Mouse (Mus musculus) splenic B cell, adult 2 months (primary cell): Measurements from ENCODE around the gene Ptprz1.

ENCODE experiments used
- DNase-seq: peaks from one replicate; pipeline ENCODE4 v3.0.0-alpha.2; 2011; ENCODE audit warnings: low read depth, low spot score
- H3K27me3 ChIP-seq: 2 replicates; pipeline ENCODE4 v1.6.1; 2012; ENCODE audit warnings: mild to moderate bottlenecking, low read length, moderate library complexity, mixed read lengths; ENCODE audit not compliant: control insufficient read depth, poor library complexity, insufficient read depth, severe bottlenecking
- H3K36me3 ChIP-seq: 2 replicates; pipeline ENCODE4 v1.6.1; 2012; ENCODE audit warnings: mild to moderate bottlenecking, low read length, moderate library complexity, mixed read lengths; ENCODE audit not compliant: control insufficient read depth, poor library complexity, insufficient read depth, severe bottlenecking

The Ptprz1 gene

DNA sequence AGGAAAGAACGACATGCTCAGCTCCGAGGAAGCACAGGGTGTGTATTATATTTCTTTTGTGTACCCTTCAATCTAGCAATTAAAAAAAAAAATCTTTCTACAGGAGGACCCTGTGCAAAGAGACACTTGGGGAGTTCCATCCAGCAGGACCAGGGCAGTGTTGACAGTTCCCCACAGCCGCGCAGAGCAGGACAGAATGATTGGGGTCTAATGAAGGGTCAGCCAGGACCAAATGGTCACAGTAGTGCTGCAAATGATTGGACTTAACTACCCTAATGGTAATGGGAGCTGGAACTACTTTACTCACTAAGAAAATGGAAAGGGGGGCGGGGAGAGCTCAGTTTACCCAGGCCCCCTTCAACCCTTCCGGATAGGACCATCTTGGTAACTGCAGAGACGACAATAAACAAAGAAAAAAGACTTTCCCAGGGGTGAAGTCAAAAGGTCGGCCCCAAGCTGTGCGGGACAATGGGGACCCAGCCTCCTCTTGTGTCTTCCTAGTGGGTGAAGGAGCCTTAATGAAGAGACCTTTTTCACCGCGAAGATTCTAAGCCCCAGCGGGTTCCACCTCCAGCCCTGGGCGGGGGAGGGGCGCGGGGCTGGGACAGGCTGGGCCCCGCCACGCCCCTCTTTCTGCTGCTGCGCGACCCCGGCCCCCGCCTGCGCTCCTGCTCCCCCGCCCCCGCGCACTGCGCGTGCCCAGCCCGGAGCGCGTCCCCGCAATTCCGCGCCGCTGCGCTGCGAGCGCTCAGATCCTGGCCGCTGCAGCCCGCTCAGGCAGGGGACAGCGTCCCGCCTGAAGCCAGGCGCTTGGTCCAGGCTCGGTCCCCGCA, at the start of gene Ptprz1:
Gene Ptprz1, plus strand, starts transcription at position 722 of the 833 bp plus-strand sequence.
- Histone ChIP-seq H3K36me3 (no peaks in the 10 kb centered on the region), H3K27me3 (no peaks in the 10 kb centered on the region; the same call in 1 of the 2 replicates)
- no peak for DNase-seq

DNA sequence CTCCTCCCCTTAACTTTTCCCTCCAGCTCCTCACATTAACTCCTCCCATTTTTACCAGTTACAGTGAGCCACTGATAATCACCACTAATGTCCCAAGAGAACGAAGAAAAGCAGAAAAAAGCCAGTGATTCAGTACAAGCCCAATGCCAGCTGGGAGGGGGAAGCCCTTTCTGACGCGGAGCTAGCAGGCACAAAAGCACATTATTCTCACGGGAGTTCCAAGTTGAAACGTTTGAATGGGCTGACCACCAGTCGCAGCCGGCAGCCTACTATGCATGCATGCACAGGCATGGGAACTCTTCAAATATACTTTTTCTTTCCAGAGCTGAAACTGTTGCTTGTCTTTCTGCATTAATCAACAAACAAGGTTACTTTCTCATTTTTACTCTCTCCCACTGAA, 41.7 kb upstream of the Ptprz1 start:
- no peaks in the 10 kb centered on the region for H3K27me3 ChIP-seq
- DNase-seq: no peak
- H3K36me3 ChIP-seq: no peaks in the 10 kb centered on the region

DNA sequence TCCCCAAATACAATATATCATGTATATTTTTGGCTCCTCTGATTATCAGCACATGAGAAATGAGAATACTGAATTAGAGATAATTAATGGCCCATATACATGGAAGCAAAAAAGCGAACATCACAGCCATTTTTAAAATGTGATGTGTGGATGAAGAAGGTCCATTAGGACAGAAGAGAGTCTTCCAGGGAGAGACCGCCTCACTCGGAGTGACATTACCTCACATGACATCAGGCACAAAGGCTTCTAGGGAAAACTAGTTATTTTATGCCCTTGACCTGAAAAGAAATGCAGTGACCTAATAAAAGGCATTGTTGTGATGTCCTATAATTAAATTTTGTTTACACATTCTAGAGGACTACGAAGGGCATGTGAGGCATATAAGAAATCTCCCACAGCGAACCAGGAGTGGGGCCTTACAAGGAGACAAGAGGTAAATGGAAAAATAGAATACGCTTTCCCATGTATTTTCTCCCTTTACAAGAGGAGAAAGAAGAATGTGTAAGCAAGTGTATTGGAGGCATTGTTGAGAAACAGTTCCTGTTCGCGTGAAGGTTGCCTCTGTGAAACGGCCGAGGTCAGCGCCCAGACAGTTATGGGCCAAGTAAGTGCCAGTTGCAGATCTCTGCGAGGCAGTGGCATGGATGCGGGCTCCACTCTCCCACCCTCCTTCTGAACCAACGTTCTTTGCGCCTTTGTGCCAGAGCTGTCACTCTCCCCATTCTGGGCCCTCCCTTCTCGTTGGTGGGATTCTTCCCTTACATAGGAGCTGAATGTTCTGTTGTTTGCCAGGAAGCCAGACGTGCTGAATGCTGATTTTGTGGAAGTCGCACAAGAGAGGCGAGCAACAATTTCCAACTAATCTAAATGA, 41.0 kb upstream of the Ptprz1 start:
- Histone ChIP-seq H3K27me3 (no peaks in the 10 kb centered on the region), H3K36me3 (no peaks in the 10 kb centered on the region)
- no peak for DNase-seq

DNA sequence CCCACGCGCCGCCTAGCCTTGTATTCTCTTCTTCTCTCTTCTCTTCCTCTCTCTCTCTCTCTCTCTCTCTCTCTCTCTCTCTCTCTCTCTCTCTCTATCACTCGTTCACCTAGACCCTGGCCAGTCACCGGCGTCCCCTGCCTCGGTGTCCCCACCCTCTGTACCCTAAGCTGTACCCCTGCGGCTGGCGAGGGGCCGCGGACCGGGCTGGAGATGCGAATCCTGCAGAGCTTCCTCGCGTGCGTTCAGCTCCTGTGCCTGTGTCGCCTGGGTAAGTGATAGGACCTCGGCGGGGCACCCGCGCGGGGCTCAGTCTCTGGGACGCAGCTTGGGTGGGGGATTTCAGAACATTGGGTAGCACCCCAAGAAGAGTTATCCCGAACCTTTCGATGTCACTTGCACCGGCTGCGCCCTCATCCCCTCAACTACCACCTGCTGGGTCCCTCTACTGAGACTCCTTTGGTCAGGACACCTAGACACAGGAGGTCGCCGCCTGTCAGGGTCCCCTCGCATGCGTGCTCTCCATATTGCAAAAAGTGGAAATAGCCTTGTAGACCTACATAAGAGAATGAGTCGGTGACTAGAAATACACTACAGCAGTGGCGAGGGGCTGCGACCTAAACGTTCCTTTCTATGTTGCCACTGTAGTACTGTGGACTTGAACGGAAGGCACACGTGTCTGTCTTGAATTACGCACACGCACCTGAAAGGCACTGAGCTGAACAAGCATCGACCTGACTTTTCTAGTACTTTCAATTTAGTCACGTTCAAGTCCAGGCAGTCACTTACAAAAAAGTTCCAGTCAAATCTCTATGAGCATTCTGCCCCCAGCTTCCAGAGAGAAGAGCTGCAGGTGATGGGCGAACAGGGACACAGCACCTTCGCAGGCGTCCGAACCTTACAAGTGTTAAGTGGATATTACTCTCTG, 576 bp downstream of the Ptprz1 start:
- no peak for DNase-seq
- H3K36me3 ChIP-seq: no peaks in the 10 kb centered on the region
- H3K27me3 ChIP-seq: no peaks in the 10 kb centered on the region; the same call in 1 of the 2 replicates

DNA sequence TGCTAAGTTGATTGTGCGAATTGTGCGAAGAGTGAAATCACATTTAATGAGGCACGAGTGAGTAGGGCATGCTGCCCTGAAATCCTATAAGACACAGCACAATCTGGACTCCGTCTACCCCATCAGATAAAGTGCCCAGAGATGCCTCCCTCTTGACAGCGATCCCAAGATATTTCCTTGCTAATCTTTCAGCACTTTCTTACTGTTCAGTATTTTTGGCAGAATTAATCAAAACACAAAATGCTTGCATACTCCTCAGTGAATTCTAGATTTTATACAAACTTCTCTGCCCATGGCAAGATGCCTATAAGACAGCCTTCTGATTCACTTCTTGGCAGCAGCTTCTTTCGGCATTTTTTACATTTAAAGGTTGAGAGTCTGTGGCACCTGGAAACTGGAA, 12.7 kb downstream of the Ptprz1 start:
- Histone ChIP-seq H3K36me3 (no peaks in the 10 kb centered on the region), H3K27me3 (no peaks in the 10 kb centered on the region)
- no peak for DNase-seq

DNA sequence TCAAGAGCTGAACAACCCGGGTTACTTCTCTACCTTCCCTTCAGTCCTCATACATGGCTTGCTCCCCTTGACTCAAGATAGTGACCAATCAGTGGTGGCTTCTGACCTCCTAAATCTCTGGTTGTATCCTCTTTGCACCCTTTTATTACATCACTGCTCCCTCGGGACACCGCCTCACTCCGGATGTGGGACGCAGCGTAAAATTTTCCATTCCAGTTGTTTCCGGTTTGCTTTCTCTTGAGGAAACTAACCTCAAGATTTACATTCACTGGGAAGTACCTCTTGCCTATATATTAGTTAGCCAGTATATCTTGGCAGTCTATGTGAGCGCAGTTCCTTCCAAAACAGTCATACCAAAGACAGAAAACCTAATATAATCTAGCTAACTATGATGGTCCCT, 14.0 kb downstream of the Ptprz1 start:
- no peak for DNase-seq

DNA sequence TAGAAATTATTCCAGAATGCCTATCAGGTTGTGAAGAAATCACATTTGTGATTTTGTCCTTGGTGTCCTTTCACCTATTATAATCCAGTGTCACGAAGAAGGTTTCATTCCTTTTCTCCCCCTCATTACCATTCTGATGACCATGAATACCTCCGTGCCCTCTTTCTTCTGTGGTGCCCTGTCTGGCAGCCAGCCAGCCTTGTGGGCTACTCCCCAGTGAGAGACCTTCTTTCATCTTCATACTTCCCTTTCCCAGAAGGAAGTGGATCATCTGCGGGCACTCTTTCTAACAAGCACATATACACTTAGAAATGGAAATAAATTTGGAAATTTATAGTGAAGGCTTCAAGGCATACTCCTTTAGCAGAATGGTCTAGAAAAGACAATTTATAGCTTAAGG, 26.7 kb downstream of the Ptprz1 start:
- H3K27me3 ChIP-seq: no peaks in the 10 kb centered on the region
- no peaks in the 10 kb centered on the region for H3K36me3 ChIP-seq
- DNase-seq: no peak

More for the DNA sequence above, 14.0 kb downstream of the Ptprz1 start:
- no peaks in the 10 kb centered on the region for H3K36me3 ChIP-seq
- H3K27me3 ChIP-seq: no peaks in the 10 kb centered on the region

DNA sequence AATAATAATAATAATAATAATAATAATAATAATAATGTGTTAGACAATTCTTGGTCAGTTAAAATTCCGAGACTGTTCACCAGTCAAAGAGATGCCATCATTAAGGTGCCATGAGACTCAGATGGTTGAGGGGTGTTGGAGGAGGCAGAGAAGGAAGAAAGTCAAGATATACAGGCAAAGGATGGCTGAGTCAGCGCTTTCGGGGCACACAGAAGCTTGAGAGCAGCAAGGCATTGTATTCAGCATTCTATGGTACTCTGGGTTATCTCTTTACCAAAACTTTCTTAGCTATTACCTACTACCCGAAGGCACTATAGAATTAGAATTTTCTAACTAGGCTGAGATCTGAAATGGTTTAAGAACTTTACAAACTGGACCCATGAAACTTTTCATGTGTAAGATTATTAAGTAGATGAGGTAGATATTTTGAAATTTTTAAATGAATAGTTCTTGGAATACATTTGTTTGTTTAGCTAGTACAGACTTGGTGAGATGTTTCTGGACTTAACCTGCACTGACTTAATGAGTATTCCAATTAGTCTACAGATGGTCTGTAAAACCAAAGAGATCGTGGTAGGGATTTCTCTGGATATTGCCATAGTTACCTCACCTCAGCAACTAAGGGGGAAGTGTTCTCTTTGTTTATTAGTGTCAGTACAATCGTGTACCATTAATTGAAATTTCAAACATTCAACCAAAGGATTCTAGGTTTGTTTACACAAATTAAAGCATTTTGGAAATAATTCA, 33.4 kb downstream of the Ptprz1 start:
- Histone ChIP-seq H3K36me3 (no peaks in the 10 kb centered on the region), H3K27me3 (no peaks in the 10 kb centered on the region)
- no peak for DNase-seq

DNA sequence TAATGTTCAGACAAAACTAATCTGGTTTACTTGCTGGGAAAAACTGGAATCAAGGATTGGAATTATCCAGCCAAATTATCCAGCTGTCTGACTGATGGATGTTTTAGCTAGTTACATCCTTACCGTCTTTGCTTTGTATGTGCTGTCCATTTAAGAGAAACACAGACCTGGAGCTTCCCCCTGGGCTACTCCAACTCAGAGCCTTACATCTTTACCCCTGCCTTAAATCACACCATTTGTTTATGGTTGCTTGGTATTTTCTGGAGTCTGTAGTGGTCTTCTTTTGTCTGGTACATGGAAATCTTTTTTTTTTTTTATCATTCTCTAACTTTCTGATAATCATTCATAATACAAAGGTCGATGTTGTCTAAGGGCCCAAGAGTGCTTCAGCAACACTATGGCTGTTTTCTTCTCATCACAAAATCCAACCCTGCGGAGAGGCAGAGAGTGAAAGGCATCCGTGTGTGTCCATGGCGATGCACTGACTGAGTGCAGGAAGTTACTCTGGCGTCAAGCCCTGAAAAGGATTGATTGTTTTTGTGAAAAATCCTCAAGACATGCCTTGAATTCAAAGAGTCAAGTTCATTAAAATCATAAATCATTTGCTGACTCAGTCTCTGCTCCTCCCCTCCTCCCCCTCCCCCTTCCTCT, 34.1 kb downstream of the Ptprz1 start:
- no peaks in the 10 kb centered on the region for H3K36me3 ChIP-seq
- no peak for DNase-seq
- H3K27me3 ChIP-seq: no peaks in the 10 kb centered on the region

DNA sequence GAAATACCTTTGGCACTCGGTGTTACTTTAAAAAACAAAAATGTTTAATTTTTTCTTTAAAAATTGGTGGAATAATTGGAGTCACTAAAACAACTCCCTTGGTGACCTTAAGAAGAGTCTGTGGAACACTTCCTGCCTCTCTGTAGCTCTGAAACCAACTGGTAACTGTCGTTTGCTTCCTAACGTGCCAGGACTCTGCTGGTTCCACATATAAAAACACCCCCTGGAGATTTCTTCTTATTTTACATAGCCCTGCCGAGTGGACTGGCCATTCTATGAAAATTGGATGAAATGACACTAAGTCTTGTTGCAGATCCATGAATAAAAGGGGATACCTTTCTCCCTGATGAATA, 34.6 kb downstream of the Ptprz1 start:
- no peaks in the 10 kb centered on the region for H3K27me3 ChIP-seq
- no peak for DNase-seq
- H3K36me3 ChIP-seq: no peaks in the 10 kb centered on the region

DNA sequence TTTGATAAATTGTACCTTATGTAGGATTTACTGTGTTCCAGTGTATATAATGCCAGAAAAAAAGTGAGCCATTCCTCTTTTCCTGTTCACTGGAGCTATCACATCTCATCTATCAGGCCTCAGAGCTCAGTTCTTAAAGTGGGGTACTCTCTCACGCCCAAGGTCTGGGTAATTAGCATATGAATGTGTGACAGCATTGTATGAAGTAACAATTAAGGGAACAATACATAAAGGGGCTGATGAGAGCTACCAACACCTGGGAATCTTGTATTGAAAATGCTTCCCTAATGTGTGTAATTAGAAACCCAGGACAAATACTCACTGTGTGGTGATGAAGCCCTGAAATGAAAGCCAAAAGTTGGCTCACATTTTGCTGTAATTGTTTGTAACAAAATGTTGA, 47.6 kb downstream of the Ptprz1 start:
- DNase-seq: no peak
- H3K27me3 ChIP-seq: no peaks in the 10 kb centered on the region

DNA sequence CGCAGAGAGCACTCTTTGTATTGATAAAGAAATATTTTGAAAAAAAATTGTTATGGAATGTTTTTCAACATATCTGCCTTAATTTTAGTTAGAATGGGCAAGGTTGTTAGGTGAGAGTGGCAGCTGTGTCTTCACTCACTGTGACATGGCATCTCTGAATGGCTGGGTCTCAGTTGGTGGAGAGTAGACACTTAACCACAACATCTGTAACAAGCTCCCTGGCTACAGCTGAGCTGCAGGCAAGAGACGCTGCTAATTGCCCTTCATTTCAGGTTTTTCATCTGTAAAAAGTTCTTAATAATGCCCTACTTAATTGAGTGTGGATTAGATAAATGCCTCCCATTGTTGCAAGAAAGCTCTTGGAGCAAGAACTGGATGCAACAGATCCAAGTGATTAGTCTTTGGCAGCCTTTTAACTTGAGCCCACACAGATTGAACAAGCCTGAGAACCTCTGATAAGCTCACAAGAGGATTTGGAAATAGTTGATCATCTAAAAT, 57.5 kb downstream of the Ptprz1 start:
- Histone ChIP-seq H3K27me3 (no peaks in the 10 kb centered on the region), H3K36me3 (no peaks in the 10 kb centered on the region)
- no peak for DNase-seq

More for the DNA sequence above, 47.6 kb downstream of the Ptprz1 start:
- H3K36me3 ChIP-seq: no peaks in the 10 kb centered on the region

DNA sequence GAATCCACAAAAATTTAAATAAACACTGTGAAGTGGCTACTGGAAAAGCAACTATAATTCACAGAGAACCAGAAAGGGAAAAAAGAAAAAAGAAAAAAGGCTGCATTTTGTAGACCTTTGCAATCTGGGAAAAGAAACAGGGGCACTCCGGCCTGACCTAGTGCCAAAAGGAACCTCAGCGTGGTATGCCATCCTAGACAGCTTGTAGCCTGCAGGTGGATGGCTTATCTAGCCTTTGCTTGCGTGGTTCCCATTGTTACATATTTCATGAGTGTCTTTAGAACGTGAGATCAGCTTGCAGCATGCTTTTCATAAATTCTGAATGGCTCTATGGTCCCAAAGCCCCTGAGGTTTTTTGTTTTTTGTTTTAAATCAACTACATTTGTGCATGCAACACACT, 61.8 kb downstream of the Ptprz1 start:
- DNase-seq: no peak
- H3K36me3 ChIP-seq: no peaks in the 10 kb centered on the region
- H3K27me3 ChIP-seq: no peaks in the 10 kb centered on the region
